Mouse (Mus musculus) hindbrain, postnatal 0 days (tissue): ENCODE data around the gene Ccnjl. TPM values are rescaled to one million over a fixed set of nuclear protein-coding genes. Genes with fewer than 3 reads are reported as not detected.

Experiments
- ATAC-seq: fragments of 200-750 bp; cut with Nextera tagmentation; 2 replicates; pipeline ENCODE4 v1.8.0; 2017; ENCODE audit warnings: mild to moderate bottlenecking, moderate TSS enrichment, moderate library complexity
- DNase-seq: peaks from one replicate; pipeline ENCODE4 v3.0.0-alpha.2; 2015; ENCODE audit warnings: low spot score
- H3K27ac ChIP-seq: fragments of 300-500 bp; sonication (generic); 2 replicates; pipeline ENCODE4 v1.5.1; 2014; ENCODE audit warnings: mild to moderate bottlenecking
- H3K27me3 ChIP-seq: fragments of 300-500 bp; sonication (generic); 2 replicates; pipeline ENCODE4 v1.6.1; 2014; ENCODE audit warnings: low read length, mixed read lengths; ENCODE audit not compliant: insufficient read depth
- H3K36me3 ChIP-seq: fragments of 300-500 bp; sonication (generic); 2 replicates; pipeline ENCODE4 v1.6.1; 2014; ENCODE audit warnings: low read length, mixed read lengths; ENCODE audit not compliant: insufficient read depth
- H3K4me1 ChIP-seq: fragments of 300-500 bp; sonication (generic); 2 replicates; pipeline ENCODE4 v1.6.1; 2014; ENCODE audit warnings: antibody characterized with exemption, low read length, mixed read lengths; ENCODE audit not compliant: insufficient read depth
- H3K4me2 ChIP-seq: fragments of 300-500 bp; sonication (generic); 2 replicates; pipeline ENCODE4 v1.6.1; 2014; ENCODE audit warnings: low read depth, mild to moderate bottlenecking, low read length, moderate library complexity, mixed read lengths
- H3K4me3 ChIP-seq: fragments of 300-500 bp; sonication (generic); 2 replicates; pipeline ENCODE4 v1.5.1; 2014; ENCODE audit warnings: low read length
- H3K9ac ChIP-seq: fragments of 300-500 bp; sonication (generic); replicated peaks from 2 replicates; pipeline ENCODE4 v1.6.1; 2014; ENCODE audit warnings: mild to moderate bottlenecking, low read length, moderate library complexity, mixed read lengths
- H3K9me3 ChIP-seq: fragments of 300-500 bp; sonication (generic); 2 replicates; pipeline ENCODE4 v1.6.1; 2016; ENCODE audit warnings: low read length, mixed read lengths
- CTCF ChIP-seq: IDR thresholded peaks from 2 replicates; pipeline ENCODE4 v1.5.1; 2016; ENCODE audit warnings: antibody characterized with exemption, control low read depth, low read depth
- WGBS: fragments of 180-500 bp; shearing (Covaris S2); extraction: QIAGEN DNeasy Blood & Tissue Kit; methylation state at CpG from one replicate; pipeline ENCODE4 v1.1.7; 2014; 5-methylcytosine and 5-hydroxymethylcytosine counted together
- polyA plus RNA-seq: library from polyadenylated mRNA; unstranded; fragments of >200 nt; fragmentation: Nextera tagmentation; extraction: Ambion mirVana; gene quantifications from 2 replicates; pipeline ENCODE4 v1.2.1, GENCODE M21; 2015
- total RNA-seq: library from RNA; depleted of rRNA; stranded (reverse); fragments of >200 nt; gene quantifications from 2 replicates; pipeline ENCODE4 v1.2.3, GENCODE M21; 2014

Gene Ccnjl
- total and polyA plus RNA-seq, 2 experiments from 2014 or later: 2.4 to 5.5 TPM

DNA sequence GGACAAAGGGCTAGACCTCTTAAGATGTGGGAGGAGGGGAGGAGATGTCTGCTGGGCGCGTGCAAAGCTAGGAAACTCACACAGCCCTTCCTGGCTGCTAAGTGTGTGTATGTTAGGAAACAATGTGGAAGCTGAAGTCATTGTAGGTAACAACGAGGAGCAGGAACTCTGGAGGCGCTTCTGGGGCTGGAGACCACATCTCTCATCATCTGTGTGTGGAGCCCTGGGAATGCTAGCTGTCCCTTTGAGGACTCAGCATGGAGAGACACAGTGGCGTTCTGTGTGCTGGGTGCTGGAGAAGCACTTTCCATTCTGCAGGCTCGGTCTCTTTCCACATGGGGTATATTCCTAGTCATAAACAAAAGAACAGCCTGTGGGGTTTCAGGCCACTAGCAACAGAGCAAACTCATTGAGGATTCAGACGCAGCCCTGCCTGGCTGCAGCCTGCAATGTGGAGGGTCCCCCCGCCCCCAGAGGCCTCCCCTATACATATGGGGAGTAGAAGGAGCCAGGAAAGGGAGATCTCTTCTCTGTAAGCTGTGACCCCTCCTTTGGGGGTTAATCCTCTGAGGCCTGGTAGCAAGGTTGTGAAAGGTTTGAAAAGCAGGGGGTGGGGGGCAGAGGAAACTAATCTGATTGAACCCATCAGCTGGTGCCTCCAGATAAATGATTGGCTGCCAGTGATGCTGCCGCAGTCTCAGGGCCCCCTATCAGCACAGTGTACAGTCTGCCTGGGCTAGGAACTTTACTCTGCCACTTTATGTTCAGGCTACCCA is 47.0 kb downstream of the Ccnjl start:
- peak; percentile 81 for ATAC-seq
- WGBS: 8% methylated on average over 9 of the region's 9 CpGs
- H3K9ac ChIP-seq: no peak overlapping the region
- peak overlapping the region; percentile 12 for H3K27ac ChIP-seq
- H3K4me2 ChIP-seq: no peak overlapping the region
- H3K4me1 ChIP-seq: 0 out of 2 replicates have a peak, but pooled peaks cover 6% of the 10 kb centered on the region
- no peak for TF ChIP-seq CTCF
- no peaks in the 10 kb centered on the region; the same call in 1 of the 2 replicates for H3K36me3 ChIP-seq
- DNase-seq: peak; percentile 32
- no peaks in the 10 kb centered on the region for H3K9me3 ChIP-seq
- H3K4me3 ChIP-seq: no peak overlapping the region
- H3K27me3 ChIP-seq: no peaks in the 10 kb centered on the region

GRCm38 (mm10) chr11:43577713-43578478 is 49.3 kb downstream of the Ccnjl start:
- Histone ChIP-seq H3K27ac (no peak overlapping the region), H3K4me3 (no peak overlapping the region), H3K9ac (no peak overlapping the region), H3K4me2 (no peak overlapping the region), H3K4me1 (0 out of 2 replicates have a peak, but pooled peaks cover 6% of the 10 kb centered on the region), H3K36me3 (no peaks in the 10 kb centered on the region; the same call in 1 of the 2 replicates), H3K9me3 (no peaks in the 10 kb centered on the region), H3K27me3 (no peaks in the 10 kb centered on the region)
- ATAC-seq: 0 out of 2 replicates have a peak, but pooled peaks have one; percentile 22
- DNase-seq: no peak
- 69% methylated on average over 11 of the region's 11 CpGs for WGBS
- TF ChIP-seq CTCF: no peak

DNA sequence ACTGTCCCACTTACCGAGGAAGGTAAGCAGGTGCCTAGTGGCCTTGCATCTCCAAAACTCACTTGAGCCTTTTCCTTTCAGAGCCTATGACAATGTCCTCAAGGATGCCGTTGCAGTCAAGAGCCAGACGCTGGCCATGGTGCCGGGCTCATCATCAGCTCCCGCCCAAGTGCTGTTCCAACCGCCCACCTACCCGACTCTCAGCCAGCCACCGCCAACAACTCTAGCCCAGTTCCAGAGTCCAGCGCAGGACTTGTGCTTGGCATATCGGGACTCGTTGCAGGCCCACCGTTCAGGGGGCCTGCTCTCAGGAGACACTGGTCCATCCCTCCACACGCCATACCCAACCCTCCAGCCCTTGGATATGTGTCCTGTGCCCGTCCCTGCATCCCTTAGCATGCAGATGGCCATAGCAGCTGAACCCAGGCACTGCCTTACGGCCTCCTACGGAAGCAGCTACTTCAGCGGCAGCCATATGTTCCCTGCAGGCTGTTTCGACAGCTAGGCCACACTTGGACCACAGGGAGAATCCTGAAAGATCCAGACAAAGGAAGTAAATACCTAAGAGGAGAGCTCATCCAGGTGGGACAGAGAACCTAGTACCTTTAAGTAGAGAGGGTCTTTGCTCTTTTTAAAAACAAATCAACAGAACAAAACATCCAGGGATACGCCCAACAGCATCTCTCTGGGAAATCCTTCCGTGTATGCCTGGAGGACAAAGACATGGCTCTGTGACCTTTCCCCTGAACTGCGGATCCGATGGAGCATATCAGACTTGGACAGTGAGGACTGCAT is 56.8 kb downstream of the Ccnjl start:
- Histone ChIP-seq H3K27me3 (no peaks in the 10 kb centered on the region), H3K9ac (no peak overlapping the region), H3K4me3 (no peak overlapping the region), H3K9me3 (no peaks in the 10 kb centered on the region), H3K36me3 (peaks cover 4% of the 10 kb centered on the region; the same call in 1 of the 2 replicates), H3K4me2 (no peak overlapping the region), H3K27ac (no peak overlapping the region), H3K4me1 (no peaks in the 10 kb centered on the region)
- DNase-seq: no peak
- 0 out of 2 replicates have a peak, but pooled peaks have one; percentile 35 for ATAC-seq
- 86% methylated on average over 22 of the region's 22 CpGs for WGBS
- TF ChIP-seq CTCF: no peak

GRCm38 (mm10) chr11:43586324-43587090 is 57.9 kb downstream of the Ccnjl start, which contains the start of gene 4933415A04Rik:
Gene 4933415A04Rik, plus strand, starts transcription at chr11:43587040.
- H3K9ac ChIP-seq: no peak within 1 kb of the TSS
- H3K36me3 ChIP-seq: peaks cover 4% of the 10 kb centered on the region; the same call in 1 of the 2 replicates
- no peaks in the 10 kb centered on the region for H3K4me1 ChIP-seq
- ATAC-seq: no peak
- H3K27ac ChIP-seq: no peak within 1 kb of the TSS
- TF ChIP-seq CTCF: peak; percentile 76
- H3K4me3 ChIP-seq: no peak within 1 kb of the TSS
- H3K4me2 ChIP-seq: no peak within 1 kb of the TSS
- no peaks in the 10 kb centered on the region for H3K27me3 ChIP-seq
- 72% methylated on average over 7 of the region's 7 CpGs for WGBS
- H3K9me3 ChIP-seq: no peaks in the 10 kb centered on the region
- peak; percentile 82 for DNase-seq

GRCm38 (mm10) chr11:43589530-43590072 is 61.0 kb downstream of the Ccnjl start:
- WGBS: 63% methylated on average over 6 of the region's 6 CpGs
- ATAC-seq: no peak
- Histone ChIP-seq H3K36me3 (no peaks in the 10 kb centered on the region), H3K27ac (no peak overlapping the region), H3K4me1 (no peaks in the 10 kb centered on the region), H3K9ac (no peak overlapping the region), H3K9me3 (no peaks in the 10 kb centered on the region), H3K4me2 (no peak overlapping the region), H3K4me3 (no peak overlapping the region), H3K27me3 (no peaks in the 10 kb centered on the region)
- DNase-seq: no peak
- no peak for TF ChIP-seq CTCF
